Mouse (Mus musculus): ENCODE results near the gene Unk. TPM values are rescaled to one million over a fixed set of nuclear protein-coding genes. Genes with fewer than 3 reads are reported as not detected.
A peak's percentile ranks its signal among the peaks of the same experiment; 100 is the strongest.
"Not testable (repeated sequence)": the region's sequence is repeated elsewhere in the genome, so short reads cannot be mapped to it uniquely, and the experiment has no call there.

Unk gene
- polyA plus RNA-seq, 1 experiment from 2014 or later, result 33.1 TPM

GRCm38 (mm10) chr11:116011529-116012261 lies 18.4 kb upstream of the Unk start:
- no peaks in the 10 kb centered on the region for H3K27me3 ChIP-seq
- H3K4me3 ChIP-seq, result peak overlapping the region; percentile 60
- no peak; the same call in 1 of the 2 replicates for ATAC-seq (ENCODE audit: low read depth)
- peaks cover 19% of the 10 kb centered on the region for H3K4me1 ChIP-seq (replicated peaks)
- H3K9me3 ChIP-seq, result no peaks in the 10 kb centered on the region
- 27% methylated on average over 14 of the region's 14 CpGs for WGBS
- peak overlapping the region; percentile 85 for H3K4me2 ChIP-seq
- H3K36me3 ChIP-seq, result peaks cover 14% of the 10 kb centered on the region; the same call in 1 of the 2 replicates
- peak overlapping the region; percentile 85 for H3K27ac ChIP-seq (replicated peaks)
- peak overlapping the region; percentile 87 for H3K9ac ChIP-seq

- H3K27me3 ChIP-seq, result no peaks in the 10 kb centered on the region
- peaks cover 11% of the 10 kb centered on the region; the same call in 1 of the 2 replicates for H3K36me3 ChIP-seq
- peak within 1 kb of the TSS; percentile 60 for H3K4me3 ChIP-seq
- H3K4me2 ChIP-seq, result peak within 1 kb of the TSS; percentile 85
- peaks cover 19% of the 10 kb centered on the region for H3K4me1 ChIP-seq (replicated peaks)
- no peaks in the 10 kb centered on the region for H3K9me3 ChIP-seq
- H3K27ac ChIP-seq (replicated peaks), result peak within 1 kb of the TSS; percentile 85
- under 1% methylated on average over 55 of the region's 55 CpGs for WGBS
- ATAC-seq (ENCODE audit: low read depth), result peak; percentile 83
- peak within 1 kb of the TSS; percentile 87 for H3K9ac ChIP-seq
These were observed 17.7 kb upstream of the Unk start, which contains the start of gene Galk1 for GRCm38 (mm10) chr11:116012262-116012947. TSS of gene Galk1 (minus strand) at chr11:116012719.

DNA sequence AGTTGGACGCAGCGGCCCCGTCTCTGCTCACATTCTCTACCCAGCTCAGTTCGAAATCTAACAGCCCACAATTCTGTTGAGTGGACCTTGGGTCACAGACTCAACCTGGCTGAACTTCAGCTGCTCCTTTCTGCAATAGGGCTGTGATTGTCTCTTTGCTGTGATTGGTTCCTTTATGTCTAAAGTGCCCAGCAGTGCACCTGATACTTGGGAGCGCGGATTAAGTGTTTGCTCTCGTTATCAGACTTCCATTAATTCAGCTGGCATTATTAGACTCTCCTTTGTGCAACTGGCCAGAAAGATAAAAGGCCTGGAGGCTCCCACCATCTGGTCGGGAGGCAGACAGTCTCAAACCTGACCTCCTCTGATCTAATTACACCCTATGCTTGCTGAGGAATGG lies 15.3 kb upstream of the Unk start:
- Histone ChIP-seq H3K27me3 (no peaks in the 10 kb centered on the region), H3K4me1 (replicated peaks) (peaks cover 19% of the 10 kb centered on the region), H3K36me3 (no peaks in the 10 kb centered on the region), H3K4me2 (no peak overlapping the region), H3K9ac (no peak overlapping the region), H3K4me3 (no peak overlapping the region), H3K27ac (replicated peaks) (no peak overlapping the region), H3K9me3 (no peaks in the 10 kb centered on the region)
- no peak for ATAC-seq (ENCODE audit: low read depth)
- 61% methylated on average over 8 of the region's 8 CpGs for WGBS

GRCm38 (mm10) chr11:116018106-116018505 lies 12.0 kb upstream of the Unk start:
- Histone ChIP-seq H3K4me3 (no peak overlapping the region), H3K36me3 (peaks cover 18% of the 10 kb centered on the region), H3K9ac (no peak overlapping the region), H3K27me3 (no peaks in the 10 kb centered on the region), H3K27ac (replicated peaks) (no peak overlapping the region), H3K9me3 (no peaks in the 10 kb centered on the region), H3K4me1 (replicated peaks) (peaks cover 19% of the 10 kb centered on the region), H3K4me2 (no peak overlapping the region)
- WGBS, result 27% methylated on average over 6 of the region's 6 CpGs
- no peak for ATAC-seq (ENCODE audit: low read depth)

DNA sequence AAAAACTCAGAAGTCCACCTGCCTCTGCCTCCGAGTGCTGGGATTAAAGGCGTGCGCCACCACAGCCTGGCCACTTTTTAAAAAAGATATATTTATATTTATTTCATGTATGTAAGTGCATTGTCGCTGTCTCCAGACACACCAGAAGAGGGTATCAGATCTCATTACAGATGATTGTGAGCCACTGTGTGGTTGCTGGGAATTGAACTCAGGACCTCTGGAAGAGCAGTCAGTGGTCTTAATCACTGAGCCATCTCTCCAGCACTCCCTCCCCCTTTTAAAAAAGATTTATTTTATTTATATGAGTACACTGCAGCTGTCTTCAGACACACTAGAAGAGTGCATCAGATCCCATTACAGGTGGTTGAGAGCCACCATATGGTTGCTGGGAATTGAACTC lies 11.3 kb upstream of the Unk start:
- not testable (repeated sequence) for H3K27ac ChIP-seq (replicated peaks); H3K27me3 ChIP-seq; H3K9ac ChIP-seq; H3K4me3 ChIP-seq; H3K4me2 ChIP-seq; H3K9me3 ChIP-seq; ATAC-seq (ENCODE audit: low read depth)
- Histone ChIP-seq H3K4me1 (replicated peaks) (peaks cover 18% of the 10 kb centered on the region), H3K36me3 (peaks cover 22% of the 10 kb centered on the region)
- WGBS, result 96% methylated on average over 4 of the region's 4 CpGs

GRCm38 (mm10) chr11:116019360-116019791 lies 10.7 kb upstream of the Unk start:
- H3K4me3 ChIP-seq, result no peak overlapping the region
- peaks cover 22% of the 10 kb centered on the region for H3K36me3 ChIP-seq
- WGBS, result 28% methylated on average over 1 of the region's 1 CpGs
- peaks cover 18% of the 10 kb centered on the region for H3K4me1 ChIP-seq (replicated peaks)
- no peak overlapping the region for H3K9ac ChIP-seq
- H3K4me2 ChIP-seq, result no peak overlapping the region
- no peaks in the 10 kb centered on the region for H3K27me3 ChIP-seq
- no peak overlapping the region for H3K27ac ChIP-seq (replicated peaks)
- H3K9me3 ChIP-seq, result no peaks in the 10 kb centered on the region
- no peak for ATAC-seq (ENCODE audit: low read depth)

DNA sequence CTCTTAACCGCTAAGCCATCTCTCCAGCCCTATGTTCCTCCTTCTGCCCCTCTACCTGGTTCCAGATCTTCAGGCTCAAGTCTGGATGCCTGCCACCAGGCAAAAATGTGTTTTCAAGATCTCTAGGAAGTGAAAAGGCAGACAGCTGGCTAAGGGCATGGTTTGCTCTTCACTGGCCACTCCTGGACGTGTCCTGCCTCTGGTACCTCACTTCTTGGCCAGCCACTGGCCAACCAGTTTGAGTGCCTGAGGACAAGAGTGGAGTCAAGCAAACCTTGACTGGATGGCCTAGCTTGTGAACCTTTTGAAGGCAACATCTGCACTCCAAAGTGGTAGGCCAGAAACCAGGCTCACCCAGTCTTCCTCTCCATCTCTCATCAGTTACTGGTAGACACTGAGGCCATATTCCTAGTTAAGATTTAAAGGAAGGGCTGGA lies 10.1 kb upstream of the Unk start:
- Histone ChIP-seq H3K4me1 (replicated peaks) (peaks cover 18% of the 10 kb centered on the region), H3K27ac (replicated peaks) (0 out of 2 replicates have a peak overlapping the region, but pooled peaks have one; percentile 38), H3K4me2 (no peak overlapping the region), H3K9ac (no peak overlapping the region), H3K27me3 (no peaks in the 10 kb centered on the region), H3K36me3 (peaks cover 22% of the 10 kb centered on the region), H3K4me3 (no peak overlapping the region), H3K9me3 (no peaks in the 10 kb centered on the region)
- no peak for ATAC-seq (ENCODE audit: low read depth)
- 74% methylated on average over 2 of the region's 2 CpGs for WGBS

DNA sequence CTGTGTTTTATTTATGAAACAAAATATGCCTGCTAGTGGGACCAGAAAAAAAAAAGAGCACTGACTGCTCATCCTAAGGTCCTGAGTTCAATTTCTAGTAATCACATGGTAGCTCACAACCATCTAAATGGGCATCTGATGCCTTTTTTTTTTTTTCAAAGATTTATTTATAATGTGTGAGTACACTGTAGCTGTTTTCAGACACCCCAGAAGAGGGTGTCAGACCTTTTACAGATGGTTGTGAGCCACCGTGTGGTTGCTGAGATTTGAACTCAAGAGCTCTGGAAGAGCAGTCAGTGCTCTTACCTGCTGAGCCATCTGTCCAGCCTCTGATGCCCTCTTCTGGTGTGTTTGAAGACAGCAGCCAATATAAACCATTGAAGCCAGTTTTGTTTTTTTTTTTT lies 9.6 kb upstream of the Unk start:
- no peak overlapping the region for H3K9ac ChIP-seq
- ATAC-seq (ENCODE audit: low read depth), result no peak
- H3K4me3 ChIP-seq, result no peak overlapping the region
- H3K4me2 ChIP-seq, result no peak overlapping the region
- H3K27me3 ChIP-seq, result no peaks in the 10 kb centered on the region
- no peaks in the 10 kb centered on the region for H3K9me3 ChIP-seq
- peaks cover 22% of the 10 kb centered on the region for H3K36me3 ChIP-seq
- WGBS, result 43% methylated on average over 1 of the region's 1 CpGs
- H3K4me1 ChIP-seq (replicated peaks), result peaks cover 18% of the 10 kb centered on the region
- H3K27ac ChIP-seq (replicated peaks), result 0 out of 2 replicates have a peak overlapping the region, but pooled peaks have one; percentile 38

DNA sequence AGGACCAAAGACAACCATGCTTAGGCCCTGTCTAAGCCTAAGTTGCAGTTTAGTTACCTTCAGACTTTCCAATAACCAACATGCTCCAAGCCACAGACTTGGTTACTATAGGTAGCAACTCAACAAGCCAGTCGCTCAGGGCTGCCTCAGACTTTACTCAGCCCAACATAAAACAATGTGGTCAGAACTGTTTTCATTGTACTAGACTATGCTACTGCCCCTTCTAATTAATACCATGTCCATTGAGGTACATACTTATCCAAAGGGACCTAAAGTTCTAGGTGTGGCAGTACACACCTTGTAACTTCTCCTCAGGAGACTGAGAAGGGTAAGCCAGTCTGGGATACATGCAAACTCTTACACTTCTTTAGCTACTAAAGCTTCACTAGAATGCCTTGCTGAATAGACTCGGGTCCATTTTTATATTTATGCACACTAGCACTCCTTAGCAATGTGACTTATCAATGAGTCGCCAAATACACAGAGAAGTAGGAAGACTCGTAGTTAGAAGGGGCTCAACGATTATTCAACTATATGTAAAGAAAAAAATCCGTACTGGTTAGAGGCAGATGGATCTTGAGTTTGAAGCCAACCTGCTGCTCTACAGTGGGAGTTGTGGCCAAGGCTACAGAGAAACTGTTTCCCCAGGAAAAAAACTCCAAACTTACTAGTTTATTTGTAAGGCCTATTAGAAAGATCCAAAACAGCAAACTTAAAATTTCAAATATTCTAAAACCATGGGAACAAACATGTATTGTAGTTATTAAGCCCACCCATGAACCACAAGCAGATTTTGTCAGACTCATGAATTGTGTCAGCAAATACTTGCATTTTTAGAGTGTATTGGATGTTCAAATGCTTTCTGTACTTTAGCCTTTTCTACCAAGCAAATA lies 8.5 kb upstream of the Unk start:
- Histone ChIP-seq H3K27me3 (no peaks in the 10 kb centered on the region), H3K9me3 (no peaks in the 10 kb centered on the region), H3K4me2 (peak overlapping the region; percentile 94), H3K9ac (0 out of 2 replicates have a peak overlapping the region, but pooled peaks have one; percentile 18), H3K36me3 (peaks cover 22% of the 10 kb centered on the region), H3K4me1 (replicated peaks) (peaks cover 18% of the 10 kb centered on the region), H3K27ac (replicated peaks) (no peak overlapping the region; the same call in 1 of the 2 replicates), H3K4me3 (peak overlapping the region; percentile 96)
- no peak for ATAC-seq (ENCODE audit: low read depth)
- WGBS, result 87% methylated on average over 6 of the region's 6 CpGs

GRCm38 (mm10) chr11:116022256-116022780 lies 7.8 kb upstream of the Unk start:
- peak overlapping the region; percentile 70 for H3K9ac ChIP-seq
- H3K27ac ChIP-seq (replicated peaks), result no peak overlapping the region

GRCm38 (mm10) chr11:116023074-116023770 lies 6.9 kb upstream of the Unk start:
- Histone ChIP-seq H3K9ac (peak overlapping the region; percentile 100), H3K36me3 (peaks cover 22% of the 10 kb centered on the region), H3K4me1 (replicated peaks) (peaks cover 18% of the 10 kb centered on the region), H3K4me3 (peak overlapping the region; percentile 96), H3K4me2 (peak overlapping the region; percentile 94), H3K27ac (replicated peaks) (peak overlapping the region; percentile 100)
- not testable (repeated sequence) for H3K9me3 ChIP-seq; H3K27me3 ChIP-seq; ATAC-seq (ENCODE audit: low read depth)
- WGBS, result 6% methylated on average over 18 of the region's 18 CpGs

More at GRCm38 (mm10) chr11:116022256-116022780, 7.8 kb upstream of the Unk start:
- Histone ChIP-seq H3K4me2 (peak overlapping the region; percentile 94), H3K27me3 (no peaks in the 10 kb centered on the region), H3K9me3 (no peaks in the 10 kb centered on the region), H3K36me3 (peaks cover 22% of the 10 kb centered on the region), H3K4me3 (peak overlapping the region; percentile 96), H3K4me1 (replicated peaks) (peaks cover 18% of the 10 kb centered on the region)
- ATAC-seq (ENCODE audit: low read depth), result no peak
- 67% methylated on average over 4 of the region's 4 CpGs for WGBS

Measured in neural tube, embryonic 13.5 days (tissue).